Mouse (Mus musculus) erythroblast, embryonic 14.5 days (primary cell): ENCODE results near the gene Il4i1.

ENCODE experiments used
- GATA1 ChIP-seq: IDR thresholded peaks from 2 replicates; pipeline ENCODE4 v1.6.1; 2012; ENCODE audit warnings: low read length, inconsistent platforms, mixed read lengths
- TAL1 ChIP-seq: IDR thresholded peaks from 3 replicates; pipeline ENCODE4 v1.6.1; 2012; ENCODE audit warnings: low read length, inconsistent platforms, mixed read lengths

DNA sequence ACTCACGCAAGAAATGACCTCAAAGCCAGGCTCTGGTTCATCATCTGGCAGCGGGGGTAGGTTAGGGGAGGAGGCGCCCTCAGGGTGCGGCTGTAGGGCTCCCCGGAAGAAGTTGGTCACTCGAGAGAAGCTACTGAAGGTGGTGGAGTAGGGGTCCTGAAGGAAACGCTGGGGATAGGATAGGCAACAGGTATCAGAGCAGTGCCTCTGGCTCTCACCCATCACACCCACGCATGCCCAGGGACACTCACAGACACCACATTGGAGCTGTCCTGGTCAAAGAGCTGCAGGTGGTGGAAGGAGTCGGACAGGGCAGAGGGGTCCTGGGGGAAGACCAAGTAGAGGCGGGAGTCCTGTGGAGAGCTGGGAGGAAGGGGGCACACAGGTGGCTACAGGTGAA is 28.8 kb downstream of the Il4i1 start:
- TF ChIP-seq GATA1 = no peak
- no peak for TF ChIP-seq TAL1
